Mouse (Mus musculus) CH12.LX (cell line): ENCODE measurements around the gene Stk32c. TPM values are rescaled to one million over a fixed set of nuclear protein-coding genes. Genes with fewer than 3 reads are reported as not detected.

Experiments used
- DNase-seq: peaks from one replicate; pipeline ENCODE4 v3.0.0-alpha.2; 2013; ENCODE audit errors: extremely low read depth
- H3K27ac ChIP-seq: 2 replicates; pipeline ENCODE4 v1.5.1; 2012; ENCODE audit warnings: low read depth, mild to moderate bottlenecking, control low read depth, moderate library complexity; ENCODE audit not compliant: insufficient read depth
- H3K27me3 ChIP-seq: replicated peaks from 2 replicates; pipeline ENCODE3; 2012; ENCODE audit warnings: inconsistent platforms
- H3K36me3 ChIP-seq, 2 experiments: replicated peaks in 1 of 2; 2 replicates each; pipeline versions ENCODE3 to v1.6.1; 2012; ENCODE audit warnings: inconsistent platforms in 1 of 2, low read length in 1 of 2, mild to moderate bottlenecking in 1 of 2, mixed read lengths in 1 of 2, moderate library complexity in 1 of 2; ENCODE audit not compliant: control insufficient read depth in 1 of 2, insufficient read depth in 1 of 2
- H3K4me1 ChIP-seq, 2 experiments: 2 replicates each; pipeline ENCODE4 v1.6.1; 2012; ENCODE audit warnings: inconsistent platforms in 1 of 2, moderate library complexity in 1 of 2; ENCODE audit not compliant: insufficient read depth in 2 of 2, control insufficient read depth in 1 of 2
- H3K4me2 ChIP-seq: 2 replicates; pipeline ENCODE4 v1.6.1; 2012; ENCODE audit warnings: low read depth, mild to moderate bottlenecking, control low read depth; ENCODE audit not compliant: poor library complexity, insufficient read depth, severe bottlenecking
- H3K4me3 ChIP-seq, 3 experiments: fragments of 150-350 bp in 1 of 3; sonication (generic) in 1 of 3; replicated peaks in 1 of 3; 2 replicates each; pipeline versions ENCODE3 to v1.5.1; 2011 to 2012; ENCODE audit warnings: low read depth in 2 of 3, low read length in 2 of 3, mild to moderate bottlenecking in 2 of 3, moderate library complexity in 2 of 3, control low read depth in 1 of 3, improper control_type of control experiment in 1 of 3, inconsistent platforms in 1 of 3, mixed read lengths in 1 of 3; ENCODE audit not compliant: poor library complexity in 1 of 3
- H3K79me2 ChIP-seq: replicated peaks from 2 replicates; pipeline ENCODE4 v1.6.1; 2012; ENCODE audit warnings: mild to moderate bottlenecking, moderate library complexity; ENCODE audit not compliant: control insufficient read depth, poor library complexity, insufficient read depth, severe bottlenecking; ENCODE audit errors: extremely low read depth
- H3K9ac ChIP-seq: 2 replicates; pipeline ENCODE4 v1.6.1; 2012; ENCODE audit warnings: low read depth, mild to moderate bottlenecking, control low read depth, moderate library complexity; ENCODE audit not compliant: insufficient read depth
- H3K9me3 ChIP-seq: replicated peaks from 2 replicates; pipeline ENCODE3; 2012; ENCODE audit warnings: low read length, inconsistent platforms, mixed read lengths
- CHD1 ChIP-seq: IDR thresholded peaks from 2 replicates; pipeline ENCODE4 v1.6.1; 2012; ENCODE audit warnings: low read depth, low read length, improper control_type of control experiment, inconsistent platforms
- CTCF ChIP-seq, 2 experiments: IDR thresholded peaks in 1 of 2; conservative IDR thresholded peaks in 1 of 2; 2 replicates each; pipeline ENCODE4 v1.5.1; 2011 to 2012; ENCODE audit warnings: low read depth in 2 of 2, low read length in 2 of 2, improper control_type of control experiment in 1 of 2, inconsistent platforms in 1 of 2, mild to moderate bottlenecking in 1 of 2, moderate library complexity in 1 of 2
- ELF1 ChIP-seq: IDR thresholded peaks from 2 replicates; pipeline ENCODE4 v1.6.1; 2014; ENCODE audit warnings: low read depth, mild to moderate bottlenecking, inconsistent platforms, low read length, improper control_type of control experiment
- HCFC1 ChIP-seq: IDR thresholded peaks from 2 replicates; pipeline ENCODE4 v1.6.1; 2012; ENCODE audit warnings: low read depth, mild to moderate bottlenecking, inconsistent platforms, low read length, improper control_type of control experiment
- KAT2A ChIP-seq: IDR thresholded peaks from 2 replicates; pipeline ENCODE4 v1.6.1; 2012; ENCODE audit warnings: low read length, improper control_type of control experiment, inconsistent platforms; ENCODE audit not compliant: insufficient replicate concordance
- MAFK ChIP-seq: IDR thresholded peaks from 2 replicates; pipeline ENCODE4 v1.6.1; 2011; ENCODE audit warnings: low read length, improper control_type of control experiment; ENCODE audit not compliant: insufficient replicate concordance
- MAX ChIP-seq: IDR thresholded peaks from 2 replicates; pipeline ENCODE4 v1.6.1; 2011; ENCODE audit warnings: low read length, improper control_type of control experiment
- NRF1 ChIP-seq: IDR thresholded peaks from 2 replicates; pipeline ENCODE4 v1.6.1; 2014; ENCODE audit warnings: low read depth, mild to moderate bottlenecking, inconsistent platforms, low read length, improper control_type of control experiment, moderate library complexity
- PAX5 ChIP-seq: IDR thresholded peaks from 2 replicates; pipeline ENCODE4 v1.6.1; 2012; ENCODE audit warnings: low read length, inconsistent platforms, mixed read lengths
- POLR2AphosphoS2 ChIP-seq: IDR thresholded peaks from 2 replicates; pipeline ENCODE4 v1.6.1; 2011; ENCODE audit warnings: low read depth, low read length, improper control_type of control experiment
- RCOR1 ChIP-seq: conservative IDR thresholded peaks from 2 replicates; pipeline ENCODE4 v1.6.1; 2012; ENCODE audit warnings: low read depth, mild to moderate bottlenecking, inconsistent platforms, low read length, improper control_type of control experiment
- TCF12 ChIP-seq: IDR thresholded peaks from 2 replicates; pipeline ENCODE4 v1.6.1; 2014; ENCODE audit warnings: low read depth, mild to moderate bottlenecking, inconsistent platforms, low read length, improper control_type of control experiment
- ZMIZ1 ChIP-seq: IDR thresholded peaks from 2 replicates; pipeline ENCODE4 v1.6.1; 2012; ENCODE audit warnings: low read depth, mild to moderate bottlenecking, inconsistent platforms, low read length, improper control_type of control experiment
- ZNF384 ChIP-seq: IDR thresholded peaks from 2 replicates; pipeline ENCODE4 v1.6.1; 2012; ENCODE audit warnings: low read depth, low read length, improper control_type of control experiment, inconsistent platforms
- dilution Hi-C: fragments of 300-500 bp; cut with MboI; formaldehyde crosslinking; loops from 2 replicates; pipeline ENCODE4 v1.14.3; 2020; ENCODE audit warnings: low sequenced_read_pairs; ENCODE audit not compliant: extremely low pct_unique_long_range_greater_than_20kb, extremely low pct_ligation_motif_present
- in situ Hi-C: fragments of 300-500 bp; cut with MboI; formaldehyde crosslinking; loops from 3 replicates; pipeline ENCODE4 v1.14.3; 2019; ENCODE audit warnings: low sequenced_read_pairs, low pct_ligation_motif_present, low pct_unique_long_range_greater_than_20kb, mixed read lengths
- polyA plus RNA-seq: library from polyadenylated mRNA; unstranded; fragments of >175 nt; gene quantifications from 2 replicates; pipeline ENCODE4 v1.2.1, GENCODE M21; 2012; ENCODE audit warnings: low read depth; ENCODE audit not compliant: insufficient read length
- total RNA-seq, 2 experiments: library from RNA; depleted of rRNA; stranded (reverse); fragments of 300-350 nt in 1 of 2; fragments of >200 nt in 1 of 2; gene quantifications; 2 replicates each; pipeline ENCODE4 v1.2.3; 2012 to 2014

The Stk32c gene
- total and polyA plus RNA-seq, 3 experiments = not detected

GRCm38 (mm10) chr7:139239432-139239831 lies 26.3 kb upstream of the Stk32c start:
- Histone ChIP-seq H3K79me2 (no peaks in the 10 kb centered on the region), H3K27ac (no peak overlapping the region), H3K9me3 (peaks cover 4% of the 10 kb centered on the region), H3K4me3 (no peak overlapping the region), H3K27me3 (peaks cover 94% of the 10 kb centered on the region), H3K4me1 (no peaks in the 10 kb centered on the region; a peak in 1 of 4 replicates), H3K4me2 (no peak overlapping the region), H3K9ac (no peak overlapping the region), H3K36me3 (no peaks in the 10 kb centered on the region)
- TF ChIP-seq ZNF384 (no peak), NRF1 (no peak), ELF1 (no peak), KAT2A (no peak), MAX (no peak), PAX5 (no peak), TCF12 (no peak), ZMIZ1 (no peak), HCFC1 (no peak), POLR2AphosphoS2 (no peak), RCOR1 (no peak), MAFK (no peak), CHD1 (no peak)
- DNase-seq = no peak
- dilution Hi-C loops = no loop called here
- in situ Hi-C loops = no loop called here

GRCm38 (mm10) chr7:139235651-139236358 lies 22.7 kb upstream of the Stk32c start:
- H3K79me2 ChIP-seq = no peaks in the 10 kb centered on the region
- TF ChIP-seq CTCF (conservative IDR thresholded peaks at IDR 0.05 in 1 of 2, IDR thresholded peaks at IDR 0.05 in 1 of 2; ENCODE audit: low read depth in 2 of 2, low read length in 2 of 2) (peak in 1 of 2 experiments; percentile 41; a peak in 2 of 4 replicates), MAX (no peak)
- dilution Hi-C loops (no loop called here), in situ Hi-C loops (no loop called here)
- H3K9ac ChIP-seq = no peak overlapping the region
- no peak overlapping the region for H3K4me3 ChIP-seq
- H3K9me3 ChIP-seq = peaks cover 4% of the 10 kb centered on the region
- peaks cover 86% of the 10 kb centered on the region for H3K27me3 ChIP-seq
- DNase-seq = no peak
- no peaks in the 10 kb centered on the region; a peak in 1 of 4 replicates for H3K4me1 ChIP-seq
- no peak overlapping the region for H3K27ac ChIP-seq
- H3K4me2 ChIP-seq = no peak overlapping the region
- H3K36me3 ChIP-seq = no peaks in the 10 kb centered on the region
